Mouse (Mus musculus) ES-E14 (cell line): Measurements from ENCODE around the gene Tprkb.

ENCODE experiments used
- CHD2 ChIP-seq: IDR thresholded peaks from 2 replicates; pipeline ENCODE4 v1.6.1; 2014; ENCODE audit warnings: mild to moderate bottlenecking, low read depth, low read length, inconsistent platforms
- MAFK ChIP-seq: IDR thresholded peaks from 2 replicates; pipeline ENCODE4 v1.6.1; 2014; ENCODE audit warnings: mild to moderate bottlenecking, low read depth, low read length, inconsistent platforms; ENCODE audit not compliant: insufficient read depth
- ZC3H11A ChIP-seq: IDR thresholded peaks from 2 replicates; pipeline ENCODE4 v1.6.1; 2012; ENCODE audit warnings: low read depth, mild to moderate bottlenecking, inconsistent platforms, low read length, borderline replicate concordance
- ZNF384 ChIP-seq: IDR thresholded peaks from 2 replicates; pipeline ENCODE4 v1.6.1; 2012; ENCODE audit warnings: low read depth, low read length, inconsistent platforms

DNA sequence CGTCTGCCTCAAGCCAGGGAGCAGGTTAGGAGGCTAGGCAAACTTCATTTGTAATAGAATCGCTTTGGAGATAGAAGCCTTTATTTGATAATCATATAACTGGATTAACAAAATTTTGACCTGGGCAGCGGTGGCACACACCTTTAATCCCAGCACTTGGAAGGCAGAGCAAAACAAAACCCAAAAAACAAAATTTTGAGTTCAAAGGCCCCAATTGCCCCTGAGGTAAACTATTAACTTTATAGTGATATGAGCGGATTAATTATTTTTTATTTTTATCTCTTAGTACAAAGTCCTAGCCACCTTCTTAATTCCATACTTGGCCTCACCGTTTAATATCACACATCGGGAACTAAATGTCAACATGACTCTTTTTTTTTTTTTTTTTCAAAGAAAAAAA, 4.9 kb downstream of the Tprkb start:
- TF ChIP-seq ZNF384 (no peak), ZC3H11A (no peak), MAFK (no peak), CHD2 (no peak)
